Mouse (Mus musculus) liver, postnatal 0 days (tissue): ENCODE measurements at regions not wholly inside any gene's neighbourhood (a gene's known extent, or its start where the extent isn't known, plus 50 kb on each side); places are given as distances from the start of the nearest gene placed in this dataset.

Experiments used
- CTCF ChIP-seq: sonication (generic); IDR thresholded peaks from 2 replicates; pipeline ENCODE4 v1.5.1; 2016; ENCODE audit warnings: antibody characterized with exemption, low read depth
- EP300 ChIP-seq: IDR thresholded peaks from 2 replicates; pipeline ENCODE4 v1.6.1; 2016; ENCODE audit warnings: antibody characterized with exemption, low read depth, mild to moderate bottlenecking

- TF ChIP-seq EP300 = no peak
- TF ChIP-seq CTCF = no peak
These were observed 124.6 kb downstream of the Nhlrc3 start for GRCm38 (mm10) chr3:53338571-53338970.
